Mouse (Mus musculus): ENCODE measurements around the gene Armc9.

DNA sequence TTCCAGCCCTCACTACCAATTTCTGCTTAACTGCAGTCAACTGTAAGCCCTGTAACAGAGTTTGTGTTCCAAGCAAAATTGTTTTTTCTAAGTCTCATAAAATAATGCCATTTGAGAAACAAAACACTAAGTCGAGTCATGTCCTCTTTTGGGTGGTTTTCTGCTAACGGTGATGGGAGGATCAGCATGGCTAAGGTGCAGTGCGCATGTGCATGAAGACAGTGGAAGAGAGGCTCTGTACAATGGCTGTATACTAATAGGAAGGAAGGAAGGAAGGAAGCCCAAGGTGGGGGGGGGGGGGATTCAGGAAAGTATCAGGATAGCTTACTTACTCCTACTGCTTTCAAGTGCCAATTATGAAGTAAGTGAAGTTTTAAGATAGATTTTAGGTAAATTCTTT, 40.4 kb upstream of the Armc9 start:
- no peak for TF ChIP-seq EP300 (IDR thresholded peaks at IDR 0.05; ENCODE audit: low read depth in 1 of 2, low read length in 2 of 2)
- TF ChIP-seq CHD2 (IDR thresholded peaks at IDR 0.05; ENCODE audit: low read length): no peak
- TF ChIP-seq TAL1 (IDR thresholded peaks at IDR 0.05; ENCODE audit: low read length): no peak
- no peak for TF ChIP-seq ELF1 (IDR thresholded peaks at IDR 0.05; ENCODE audit: low read depth, low read length)
